Mouse (Mus musculus) cerebellum, postnatal 25 days (tissue): ENCODE measurements around the gene Gbe1.

Source experiments
- DNase-seq, 2 experiments: peaks; one replicate each; pipeline ENCODE4 v3.0.0; 2021; ENCODE audit warnings: mixed read lengths in 2 of 2

Gbe1 gene

GRCm38 (mm10) chr16:70313886-70314577 is at the start of gene Gbe1:
Gene Gbe1, plus strand, starts transcription at chr16:70313949.
- peak; percentile 88 to 91 for DNase-seq

GRCm38 (mm10) chr16:70310691-70311090 is 3.1 kb upstream of the Gbe1 start:
- DNase-seq = no peak

- no peak for DNase-seq
Measured at GRCm38 (mm10) chr16:70313496-70313885, 258 bp upstream of the Gbe1 start.

GRCm38 (mm10) chr16:70314578-70314930 is 805 bp downstream of the Gbe1 start:
- no peak for DNase-seq

GRCm38 (mm10) chr16:70315261-70315660 is 1.5 kb downstream of the Gbe1 start:
- DNase-seq = no peak

GRCm38 (mm10) chr16:70315862-70316390 is 2.2 kb downstream of the Gbe1 start:
- DNase-seq = no peak

GRCm38 (mm10) chr16:70319388-70319787 is 5.6 kb downstream of the Gbe1 start:
- DNase-seq = no peak

- no peak for DNase-seq
Measured at GRCm38 (mm10) chr16:70320612-70321280, 7.0 kb downstream of the Gbe1 start.

- no peak for DNase-seq
Measured at GRCm38 (mm10) chr16:70326339-70326948, 12.7 kb downstream of the Gbe1 start.

- no peak for DNase-seq
Measured at GRCm38 (mm10) chr16:70328566-70328965, 14.8 kb downstream of the Gbe1 start.

GRCm38 (mm10) chr16:70329036-70329435 is 15.3 kb downstream of the Gbe1 start:
- DNase-seq = no peak

GRCm38 (mm10) chr16:70329471-70329870 is 15.7 kb downstream of the Gbe1 start:
- no peak for DNase-seq

GRCm38 (mm10) chr16:70330007-70330406 is 16.3 kb downstream of the Gbe1 start:
- no peak for DNase-seq

- DNase-seq = no peak
Measured at GRCm38 (mm10) chr16:70330626-70331275, 17.0 kb downstream of the Gbe1 start.

GRCm38 (mm10) chr16:70334812-70335211 is 21.1 kb downstream of the Gbe1 start:
- no peak for DNase-seq

- no peak for DNase-seq
Measured at GRCm38 (mm10) chr16:70335472-70335871, 21.7 kb downstream of the Gbe1 start.

GRCm38 (mm10) chr16:70337661-70338060 is 23.9 kb downstream of the Gbe1 start:
- no peak for DNase-seq

GRCm38 (mm10) chr16:70344496-70344895 is 30.7 kb downstream of the Gbe1 start:
- no peak for DNase-seq

- DNase-seq = peak in 1 of 2 experiments; percentile 4
Measured at GRCm38 (mm10) chr16:70345607-70346006, 31.9 kb downstream of the Gbe1 start.

- no peak for DNase-seq
Measured at GRCm38 (mm10) chr16:70350011-70350410, 36.3 kb downstream of the Gbe1 start.

- DNase-seq = peak; percentile 30 to 40
Measured at GRCm38 (mm10) chr16:70351641-70352280, 38.0 kb downstream of the Gbe1 start.

GRCm38 (mm10) chr16:70352571-70352970 is 38.8 kb downstream of the Gbe1 start:
- DNase-seq = no peak

GRCm38 (mm10) chr16:70353058-70353457 is 39.3 kb downstream of the Gbe1 start:
- DNase-seq = peak; percentile 6 to 17
